Mouse (Mus musculus) liver, postnatal 0 days (tissue): ENCODE measurements around the gene Chka.

Experiments
- CTCF ChIP-seq: sonication (generic); IDR thresholded peaks from 2 replicates; pipeline ENCODE4 v1.5.1; 2016; ENCODE audit warnings: antibody characterized with exemption, low read depth
- EP300 ChIP-seq: IDR thresholded peaks from 2 replicates; pipeline ENCODE4 v1.6.1; 2016; ENCODE audit warnings: antibody characterized with exemption, low read depth, mild to moderate bottlenecking

DNA sequence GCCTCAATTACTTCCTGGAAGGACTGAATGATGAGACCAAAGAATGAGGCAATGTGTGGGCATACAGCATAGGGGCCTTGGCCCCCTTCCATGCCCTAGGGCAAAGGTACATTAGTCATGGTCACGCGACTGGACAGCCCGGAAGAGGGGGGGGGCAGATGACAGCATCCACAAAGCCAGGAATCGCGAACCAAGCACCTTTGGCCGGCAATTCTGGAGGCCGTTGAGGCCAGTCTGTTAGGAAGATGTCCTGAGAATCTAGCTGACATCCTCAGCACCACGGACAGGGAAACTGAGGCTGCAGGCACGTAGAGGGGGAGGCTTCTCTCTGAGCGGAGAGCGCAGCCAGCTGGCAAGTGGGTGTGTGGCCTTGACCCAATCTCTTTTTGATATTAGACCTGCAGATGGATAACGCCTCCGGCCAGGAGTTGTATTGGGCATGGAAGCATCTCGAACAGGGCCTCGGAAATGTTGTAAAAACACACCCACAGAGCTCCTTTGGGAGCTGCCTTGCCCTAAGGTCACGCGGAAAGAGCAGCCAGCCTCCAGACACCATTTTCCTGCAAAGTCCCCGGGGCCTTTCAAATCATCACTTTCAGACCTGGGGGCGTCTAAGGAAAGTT is 615 bp upstream of the Chka start:
- TF ChIP-seq CTCF (no peak), EP300 (peak; percentile 76)
